ENCODE assay signal across 8 mouse cellular contexts in the genomic region with DNA sequence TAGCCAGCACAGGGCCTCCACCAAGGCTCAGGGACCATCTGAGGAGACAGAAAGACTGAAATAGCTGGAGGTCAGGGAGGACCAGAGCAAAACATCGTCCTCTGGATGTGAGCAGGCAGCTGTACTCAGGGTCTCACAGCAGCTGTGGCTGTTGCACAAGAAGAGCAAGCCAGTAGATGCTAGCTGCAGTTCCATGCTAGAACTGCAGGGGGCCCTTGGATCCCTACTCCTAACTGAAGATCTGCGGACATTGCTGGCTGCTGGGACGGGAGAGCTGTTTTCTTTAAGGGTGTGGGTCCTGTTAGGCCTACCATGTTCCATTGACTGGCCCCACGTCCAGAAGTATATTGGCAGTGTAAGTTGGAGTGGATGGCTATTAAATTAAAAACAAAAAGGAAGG.
DNase-seq lines count a peak whose midpoint lies in the region; ATAC-seq and TF ChIP-seq lines count a peak whose summit lies in the region.

No protein-coding gene starts in this region.

- WGBS in hindbrain, embryonic 10.5 days: 66% methylated on average over 4 of the region's 4 CpGs
- 69% methylated on average over 4 of the region's 4 CpGs for WGBS in hindbrain, embryonic 14.5 days
- 53% methylated on average over 4 of the region's 4 CpGs for WGBS in intestine, postnatal 0 days
- WGBS in forebrain, embryonic 13.5 days: 74% methylated on average over 4 of the region's 4 CpGs

- DNase-seq in hindbrain, embryonic 10.5 days (ENCODE audit: low spot score): peak; percentile 46
- no peak for DNase-seq in hindbrain, embryonic 14.5 days (ENCODE audit: low spot score)
- peak; percentile 74 to 80 for DNase-seq in lung, postnatal 4 days
- DNase-seq in thymus, postnatal 25 days: peak; percentile 53

- no peak for ATAC-seq in hindbrain, embryonic 14.5 days (ENCODE audit: low FRiP score)
- no peak; the same call in 1 of the 2 replicates for ATAC-seq in intestine, postnatal 0 days
- ATAC-seq in forebrain, embryonic 13.5 days: no peak

- no peak overlapping the region for H3K4me2 ChIP-seq in hindbrain, embryonic 14.5 days (replicated peaks)
- H3K4me2 ChIP-seq in intestine, postnatal 0 days (replicated peaks; ENCODE audit: low read depth): no peak overlapping the region
- no peak overlapping the region for H3K4me2 ChIP-seq in forebrain, embryonic 13.5 days

- no peaks in the 10 kb centered on the region for H3K36me3 ChIP-seq in hindbrain, embryonic 10.5 days
- H3K36me3 ChIP-seq in hindbrain, embryonic 14.5 days (replicated peaks; ENCODE audit: control insufficient read depth, insufficient read depth): no peaks in the 10 kb centered on the region
- H3K36me3 ChIP-seq in E14TG2a.4 (ENCODE audit: insufficient read depth, low read length): no peaks in the 10 kb centered on the region
- no peaks in the 10 kb centered on the region for H3K36me3 ChIP-seq in intestine, postnatal 0 days (ENCODE audit: control insufficient read depth, insufficient read depth)
- no peaks in the 10 kb centered on the region for H3K36me3 ChIP-seq in forebrain, embryonic 13.5 days (ENCODE audit: poor library complexity, severe bottlenecking)

- H3K27me3 ChIP-seq in hindbrain, embryonic 10.5 days (ENCODE audit: insufficient read depth, poor library complexity, severe bottlenecking): no peaks in the 10 kb centered on the region
- no peaks in the 10 kb centered on the region for H3K27me3 ChIP-seq in hindbrain, embryonic 14.5 days (ENCODE audit: control insufficient read depth, insufficient read depth, low read length)
- no peaks in the 10 kb centered on the region for H3K27me3 ChIP-seq in E14TG2a.4 (ENCODE audit: insufficient read depth, low read length)
- H3K27me3 ChIP-seq in intestine, postnatal 0 days (replicated peaks; ENCODE audit: control insufficient read depth, insufficient read depth, low read length): no peaks in the 10 kb centered on the region
- no peaks in the 10 kb centered on the region for H3K27me3 ChIP-seq in forebrain, embryonic 13.5 days

- no peak overlapping the region for H3K9ac ChIP-seq in hindbrain, embryonic 14.5 days
- H3K9ac ChIP-seq in intestine, postnatal 0 days (ENCODE audit: low read depth, low read length): no peak overlapping the region
- H3K9ac ChIP-seq in forebrain, embryonic 13.5 days: no peak overlapping the region

- peaks cover 28% of the 10 kb centered on the region for H3K4me1 ChIP-seq in hindbrain, embryonic 10.5 days (replicated peaks)
- 0 out of 2 replicates have a peak, but pooled peaks cover 5% of the 10 kb centered on the region for H3K4me1 ChIP-seq in hindbrain, embryonic 14.5 days (replicated peaks; ENCODE audit: control insufficient read depth, insufficient read depth, low read length)
- no peaks in the 10 kb centered on the region for H3K4me1 ChIP-seq in E14TG2a.4 (replicated peaks; ENCODE audit: low read depth, low read length)
- no peaks in the 10 kb centered on the region for H3K4me1 ChIP-seq in cortical plate, adult 2 months (ENCODE audit: control insufficient read depth, insufficient read depth, low read length)
- no peaks in the 10 kb centered on the region for H3K4me1 ChIP-seq in intestine, postnatal 0 days (replicated peaks; ENCODE audit: control insufficient read depth, insufficient read depth, low read length)
- peaks cover under 1% of the 10 kb centered on the region; the same call in 1 of the 2 replicates for H3K4me1 ChIP-seq in forebrain, embryonic 13.5 days

- no peak for TF ChIP-seq POLR2A in cortical plate, adult 2 months (IDR thresholded peaks at IDR 0.05; ENCODE audit: extremely low read depth, insufficient read depth, low read length)

- no peaks in the 10 kb centered on the region for H3K9me3 ChIP-seq in hindbrain, embryonic 10.5 days
- 0 out of 2 replicates have a peak, but pooled peaks cover 3% of the 10 kb centered on the region for H3K9me3 ChIP-seq in hindbrain, embryonic 14.5 days (ENCODE audit: control insufficient read depth, low read length)
- no peaks in the 10 kb centered on the region for H3K9me3 ChIP-seq in E14TG2a.4 (ENCODE audit: low read length)
- H3K9me3 ChIP-seq in intestine, postnatal 0 days (ENCODE audit: control insufficient read depth): no peaks in the 10 kb centered on the region
- no peaks in the 10 kb centered on the region for H3K9me3 ChIP-seq in forebrain, embryonic 13.5 days (replicated peaks)

- no peak overlapping the region for H3K27ac ChIP-seq in hindbrain, embryonic 10.5 days
- no peak overlapping the region for H3K27ac ChIP-seq in hindbrain, embryonic 14.5 days
- no peak overlapping the region for H3K27ac ChIP-seq in cortical plate, adult 2 months (ENCODE audit: insufficient read depth, low read length)
- no peak overlapping the region for H3K27ac ChIP-seq in intestine, postnatal 0 days (ENCODE audit: low read depth, low read length)
- H3K27ac ChIP-seq in forebrain, embryonic 13.5 days: no peak overlapping the region

- no peak overlapping the region for H3K4me3 ChIP-seq in hindbrain, embryonic 10.5 days
- no peak overlapping the region for H3K4me3 ChIP-seq in hindbrain, embryonic 14.5 days (replicated peaks; ENCODE audit: low read length)
- H3K4me3 ChIP-seq in E14TG2a.4 (replicated peaks; ENCODE audit: low read length): no peak overlapping the region
- no peak overlapping the region for H3K4me3 ChIP-seq in cortical plate, adult 2 months (ENCODE audit: insufficient read depth, low read length)
- H3K4me3 ChIP-seq in intestine, postnatal 0 days (ENCODE audit: low read depth, low read length): no peak overlapping the region
- no peak overlapping the region for H3K4me3 ChIP-seq in forebrain, embryonic 13.5 days

- peak; percentile 91 for TF ChIP-seq CTCF in E14TG2a.4 (conservative IDR thresholded peaks at IDR 0.05; ENCODE audit: low read length)
- TF ChIP-seq CTCF in cortical plate, adult 2 months (IDR thresholded peaks at IDR 0.05; ENCODE audit: extremely low read depth, insufficient read depth, low read length): peak; percentile 34
- TF ChIP-seq CTCF in intestine, postnatal 0 days (IDR thresholded peaks at IDR 0.05; ENCODE audit: low read depth): peak; percentile 81

Comparison
In these comparisons a context has a peak if more than half of its experiments do, and no peak if none do; other contexts are left out.
1. CTCF ChIP-seq: peak in every context shown above with its lines; median percentile 91 in E14TG2a.4; 81 in intestine, postnatal 0 days; 34 in cortical plate, adult 2 months.